Mouse (Mus musculus): Measurements from ENCODE around the gene Wdr45b.
"Not testable (repeated sequence)": the region's sequence is repeated elsewhere in the genome, so short reads cannot be mapped to it uniquely, and the experiment has no call there.

Gene Wdr45b

DNA sequence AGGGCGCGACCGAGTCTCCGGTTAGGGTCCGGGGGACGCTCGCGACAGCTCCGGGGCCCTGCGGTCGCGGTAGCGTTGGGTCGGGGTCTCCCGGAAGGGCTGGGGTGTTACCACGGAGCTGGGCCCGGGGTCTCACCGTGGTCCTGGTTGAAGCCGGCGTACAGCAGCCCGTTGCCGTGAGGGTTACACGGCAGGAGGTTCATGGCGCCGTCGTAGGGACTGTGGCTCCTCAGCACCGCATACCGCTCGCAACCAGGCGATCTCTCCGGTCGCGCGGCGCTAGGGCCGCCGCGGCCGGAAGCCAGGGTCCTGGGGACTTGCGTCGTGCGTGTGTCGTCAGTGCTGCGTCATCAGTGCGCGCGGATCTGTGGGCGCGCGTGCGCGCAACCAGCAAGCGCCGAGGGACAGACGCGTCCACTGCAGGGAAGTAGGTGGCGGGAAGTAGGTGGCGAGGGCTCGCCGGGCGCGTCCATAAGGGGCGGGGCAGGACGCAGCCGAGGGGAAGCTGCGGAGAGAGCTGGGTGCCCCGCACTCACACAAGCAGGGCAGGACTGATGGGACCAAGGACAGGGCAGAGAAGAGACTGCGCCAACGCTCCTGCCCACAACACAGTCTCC lies at the start of gene Wdr45b:
TSS of gene Wdr45b (minus strand) at position 355 of the 617 bp plus-strand sequence.
- DNase-seq (ENCODE audit: low spot score): peak; percentile 95

DNA sequence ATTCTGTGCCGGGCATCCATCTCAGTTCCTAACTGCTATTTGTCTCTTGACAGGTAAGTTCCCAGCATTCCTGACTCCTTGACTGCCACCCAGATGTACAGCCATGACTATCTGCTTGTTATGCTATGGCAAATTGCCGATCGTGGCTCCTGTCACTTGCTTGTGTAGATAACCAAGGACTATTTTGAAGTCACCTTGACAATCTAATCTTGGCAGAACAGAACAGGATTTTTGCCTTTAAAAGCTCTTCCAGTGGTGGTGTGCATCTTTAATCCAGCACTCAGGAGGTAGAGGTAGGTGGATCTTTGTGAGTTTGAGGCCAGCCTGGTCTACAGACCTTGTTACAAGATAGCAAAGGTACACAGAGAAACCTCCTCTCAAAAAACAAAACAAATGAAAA lies 38.2 kb upstream of the Wdr45b start:
- no peak for DNase-seq (ENCODE audit: low spot score)

- DNase-seq (ENCODE audit: low spot score): no peak
Measured at GRCm38 (mm10) chr11:121390793-121391192, 36.5 kb upstream of the Wdr45b start.

DNA sequence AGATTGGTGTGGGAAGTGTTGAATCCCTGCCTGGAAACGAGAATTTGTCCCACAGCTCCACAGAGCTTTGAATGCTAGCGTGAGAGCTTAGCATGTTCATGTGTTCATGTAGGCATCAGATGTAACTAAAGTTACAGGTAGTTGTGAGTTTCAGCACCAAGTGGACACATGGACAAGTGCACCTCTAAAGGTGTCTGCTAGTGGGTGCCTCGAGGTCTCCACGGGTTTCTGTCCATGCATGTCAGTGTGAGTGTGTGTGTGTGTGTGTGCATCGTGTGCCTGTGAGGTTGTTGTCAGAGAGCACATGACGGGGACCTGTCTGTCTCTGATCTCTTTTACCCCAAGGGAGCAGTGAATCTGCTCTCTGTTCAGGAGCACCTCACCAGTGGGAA lies 34.3 kb upstream of the Wdr45b start:
- DNase-seq (ENCODE audit: low spot score): no peak

- DNase-seq (ENCODE audit: low spot score): peak; percentile 57
Measured at GRCm38 (mm10) chr11:121387750-121388553, 33.7 kb upstream of the Wdr45b start, which contains the start of gene Rab40b. Gene Rab40b (minus strand): TSS chr11:121388251.

- no peak for DNase-seq (ENCODE audit: low spot score)
Measured at GRCm38 (mm10) chr11:121380294-121380693, 26.0 kb upstream of the Wdr45b start.

- DNase-seq (ENCODE audit: low spot score): no peak
Measured at GRCm38 (mm10) chr11:121378644-121379043, 24.4 kb upstream of the Wdr45b start.

- DNase-seq (ENCODE audit: low spot score): no peak
Measured at GRCm38 (mm10) chr11:121373305-121373704, 19.1 kb upstream of the Wdr45b start.

- no peak for DNase-seq (ENCODE audit: low spot score)
Measured at GRCm38 (mm10) chr11:121370337-121370994, 16.2 kb upstream of the Wdr45b start.

- no peak for DNase-seq (ENCODE audit: low spot score)
Measured at GRCm38 (mm10) chr11:121369622-121370021, 15.4 kb upstream of the Wdr45b start.

DNA sequence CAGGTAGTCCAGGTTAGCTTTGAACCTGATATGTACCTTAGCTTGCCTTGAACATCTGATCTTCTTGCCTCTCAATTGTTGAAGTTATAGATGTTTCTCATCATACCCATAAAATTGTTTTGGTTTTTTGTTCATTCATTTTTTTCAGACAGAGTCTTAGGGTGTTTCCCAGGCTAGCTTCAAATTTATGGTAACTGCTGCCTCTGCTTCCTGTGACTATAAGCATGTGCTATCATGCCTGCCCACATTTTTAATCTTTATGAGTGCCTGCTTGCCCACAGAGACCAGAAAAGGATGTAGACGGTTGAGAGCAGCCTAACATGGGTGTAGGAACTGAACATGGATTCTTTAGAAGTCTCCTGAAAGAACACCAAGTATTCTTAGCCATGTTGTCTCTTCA lies 14.5 kb upstream of the Wdr45b start:
- DNase-seq (ENCODE audit: low spot score): no peak

DNA sequence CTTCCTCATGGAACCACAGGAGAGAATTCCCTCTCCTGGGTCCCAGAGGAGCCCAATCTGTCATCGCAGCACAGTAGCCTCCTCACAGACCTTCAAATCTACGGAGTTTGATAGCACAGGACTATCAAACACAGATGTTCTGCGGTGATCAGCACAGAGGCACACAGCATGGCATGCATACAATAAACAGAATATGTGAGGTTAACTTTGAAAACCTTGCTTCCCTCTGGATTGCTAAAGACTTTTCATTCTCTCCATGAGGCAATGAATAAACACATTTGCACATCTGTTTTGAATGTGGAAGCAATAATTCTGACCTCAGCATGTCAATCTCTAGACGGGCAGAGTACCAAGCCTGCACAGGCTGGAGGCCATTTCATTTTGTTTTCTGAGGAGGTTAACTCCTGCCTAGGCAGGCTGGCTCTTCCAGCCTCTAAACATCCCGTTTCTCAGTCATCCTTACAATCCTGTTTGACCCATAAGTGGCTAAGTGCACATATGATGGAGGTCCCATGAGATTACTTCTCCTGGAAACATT lies 13.0 kb upstream of the Wdr45b start:
- no peak for DNase-seq (ENCODE audit: low spot score)

GRCm38 (mm10) chr11:121362212-121362611 lies 8.0 kb upstream of the Wdr45b start:
- DNase-seq (ENCODE audit: low spot score): no peak

DNA sequence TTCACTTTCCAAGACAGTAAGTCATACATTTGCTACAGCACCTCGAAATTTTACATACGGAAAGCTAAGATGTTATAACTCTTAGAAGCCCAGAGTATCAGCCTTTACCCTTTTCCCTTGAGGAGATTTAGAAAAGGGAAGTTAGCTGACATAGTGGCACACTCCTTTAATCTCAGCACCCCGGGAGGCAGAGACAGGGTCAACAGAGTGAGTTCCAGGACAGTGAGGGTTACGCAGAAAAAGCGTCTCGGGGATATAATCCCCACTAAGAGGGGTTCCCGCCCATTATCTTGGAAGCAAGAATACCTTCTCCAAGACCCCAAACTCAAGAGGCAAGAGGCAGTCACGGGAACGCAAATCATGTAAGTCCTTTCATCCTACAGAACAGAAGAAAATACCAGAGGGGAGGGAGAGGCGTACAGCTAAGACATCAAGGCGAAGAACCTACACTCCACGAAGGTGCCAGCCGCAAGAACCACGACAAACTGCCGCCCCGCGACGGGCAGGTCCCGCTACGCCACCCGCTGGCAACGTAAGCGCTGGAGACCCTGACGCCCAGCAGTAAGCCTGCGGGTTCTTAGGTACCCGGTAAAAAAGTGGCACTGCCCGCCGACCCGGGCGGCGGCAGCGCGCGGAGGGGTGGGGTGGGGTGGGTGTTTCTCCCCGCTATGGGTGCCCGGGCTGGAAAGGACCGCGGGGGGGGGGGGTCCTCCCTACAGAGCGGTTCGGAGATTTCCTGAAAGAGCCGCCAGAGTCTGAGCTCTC lies 737 bp downstream of the Wdr45b start:
- DNase-seq (ENCODE audit: low spot score): no peak

GRCm38 (mm10) chr11:121348727-121349126 lies 5.5 kb downstream of the Wdr45b start:
- DNase-seq (ENCODE audit: low spot score): not testable (repeated sequence)

DNA sequence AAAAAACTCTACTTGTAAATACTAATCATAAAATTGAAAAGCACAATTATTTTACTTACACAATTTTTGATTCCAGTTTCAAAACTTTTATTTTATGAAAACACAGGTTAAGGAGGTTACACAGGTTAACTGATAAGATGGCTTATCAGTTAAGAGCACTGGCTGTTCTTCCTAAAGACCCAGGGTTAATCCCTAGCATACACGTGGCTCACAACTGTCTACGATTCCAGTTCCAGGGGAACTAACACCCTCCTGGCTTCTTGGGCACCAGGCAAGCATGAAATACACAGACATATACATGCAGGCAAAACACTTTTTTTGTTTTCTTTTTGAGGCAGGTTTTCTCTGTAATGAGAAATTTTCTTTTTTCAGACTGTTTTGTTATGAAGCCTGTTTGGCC lies 6.1 kb downstream of the Wdr45b start:
- no peak for DNase-seq (ENCODE audit: low spot score)

DNA sequence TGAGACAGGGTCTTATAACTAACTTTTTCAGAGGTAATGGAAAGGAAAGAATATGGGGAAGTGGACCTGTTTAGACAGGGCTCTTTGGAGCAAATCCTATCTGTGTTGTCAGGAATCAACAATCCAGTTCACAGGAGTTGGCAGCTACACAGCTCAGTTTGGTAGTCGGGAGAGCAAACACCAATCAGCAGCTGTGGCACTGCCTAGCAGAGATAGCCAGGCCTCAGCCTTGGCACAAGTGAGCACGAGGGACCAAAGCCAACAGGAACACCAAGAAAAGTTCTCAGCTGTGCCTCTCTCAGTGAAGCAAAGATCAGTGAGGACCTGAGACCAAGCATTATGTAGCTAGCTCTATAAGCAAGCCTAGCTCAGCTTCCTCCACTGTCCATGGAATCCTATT lies 7.2 kb downstream of the Wdr45b start:
- DNase-seq (ENCODE audit: low spot score): no peak

- DNase-seq (ENCODE audit: low spot score): not testable (repeated sequence)
Measured at GRCm38 (mm10) chr11:121342423-121342822, 11.8 kb downstream of the Wdr45b start.

DNA sequence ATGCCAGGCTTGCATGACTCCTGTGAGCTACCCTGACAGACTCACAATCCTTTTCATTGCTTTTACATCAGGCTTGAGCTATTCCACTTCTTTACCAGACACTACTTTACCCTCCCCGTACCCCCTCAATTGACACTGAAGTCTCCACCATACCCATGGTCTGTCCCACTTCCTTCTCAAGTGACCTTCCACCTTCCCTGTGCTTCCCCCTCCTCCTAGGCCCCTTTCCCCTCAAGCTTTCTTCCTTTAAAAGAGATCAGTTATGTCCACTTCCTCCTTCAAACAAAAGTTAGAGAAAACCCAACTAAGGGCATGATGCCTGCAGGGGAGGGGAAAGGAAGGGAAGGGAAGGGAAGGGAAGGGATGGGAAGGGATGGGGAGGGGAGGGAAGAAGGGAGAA lies 14.0 kb downstream of the Wdr45b start:
- no peak for DNase-seq (ENCODE audit: low spot score)

DNA sequence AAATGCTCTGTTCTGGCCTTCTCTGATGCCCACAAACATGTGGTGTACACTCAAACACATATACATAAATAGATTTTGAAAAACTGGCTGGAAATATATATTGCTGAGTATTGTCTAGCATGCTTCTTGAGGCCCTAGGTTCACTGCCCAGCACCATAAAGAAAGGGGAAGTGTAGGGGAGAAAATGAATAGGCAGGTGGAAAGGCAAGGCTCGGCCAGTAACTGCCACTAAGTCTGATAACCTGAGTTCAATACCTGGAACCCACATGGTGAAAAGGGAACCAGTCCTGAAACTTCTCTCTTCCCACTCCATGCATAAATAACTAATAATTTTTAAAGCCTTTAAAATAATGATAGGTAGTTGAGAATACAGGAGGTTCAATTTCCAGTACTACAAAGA lies 14.6 kb downstream of the Wdr45b start:
- no peak for DNase-seq (ENCODE audit: low spot score)

GRCm38 (mm10) chr11:121331641-121332040 lies 22.6 kb downstream of the Wdr45b start:
- no peak for DNase-seq (ENCODE audit: low spot score)

GRCm38 (mm10) chr11:121328619-121329018 lies 25.6 kb downstream of the Wdr45b start:
- no peak for DNase-seq (ENCODE audit: low spot score)
